Mouse (Mus musculus) lung, adult 2 months (tissue): ENCODE measurements at regions not wholly inside any gene's neighbourhood (a gene's known extent, or its start where the extent isn't known, plus 50 kb on each side); places are given as distances from the start of the nearest gene placed in this dataset.

Experiments
- CTCF ChIP-seq: fragments of 200-500 bp; IDR thresholded peaks from 2 replicates; pipeline ENCODE4 v1.5.1; 2011; ENCODE audit warnings: mild to moderate bottlenecking, low read length, control low read depth; ENCODE audit not compliant: insufficient read depth
- POLR2A ChIP-seq: fragments of 200-500 bp; IDR thresholded peaks from 2 replicates; pipeline ENCODE4 v1.6.1; 2011; ENCODE audit warnings: low read depth, mild to moderate bottlenecking, control low read depth, low read length, borderline replicate concordance; ENCODE audit errors: extremely low read depth

DNA sequence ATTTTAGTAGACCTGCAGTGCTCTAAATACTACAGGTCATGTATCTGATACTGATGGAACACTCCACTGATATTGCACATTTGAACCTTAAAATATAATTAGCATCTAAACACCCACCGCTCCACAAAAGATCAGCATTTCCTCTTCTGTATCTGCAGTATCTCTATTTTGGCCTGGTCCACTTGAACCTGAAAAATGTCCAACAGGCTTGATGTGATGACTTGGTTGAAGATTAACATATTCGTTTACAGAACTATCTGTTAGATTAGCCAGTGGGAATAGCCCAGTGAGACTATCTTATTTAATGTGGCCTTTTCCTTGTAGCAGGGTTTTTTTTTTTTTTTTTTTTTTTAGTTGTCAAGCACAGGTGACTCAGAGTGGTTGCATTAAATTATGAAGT lies 434.4 kb upstream of the Adamts16 start:
- TF ChIP-seq CTCF (no peak), POLR2A (no peak)
